Mouse (Mus musculus) heart, embryonic 14.5 days (tissue): ENCODE data around the gene Btf3. TPM values are rescaled to one million over a fixed set of nuclear protein-coding genes. Genes with fewer than 3 reads are reported as not detected.

Experiments used
- ATAC-seq: fragments of 200-750 bp; cut with Nextera tagmentation; 2 replicates; pipeline ENCODE4 v1.8.0; 2017; ENCODE audit warnings: low read depth, moderate TSS enrichment; ENCODE audit not compliant: insufficient number of reproducible peaks, insufficient read depth, low FRiP score
- H3K27ac ChIP-seq, 2 experiments: fragments of 200-500 bp in 1 of 2; fragments of 300-500 bp in 1 of 2; sonication (generic) in 1 of 2; replicated peaks in 1 of 2; 2 replicates each; pipeline ENCODE4 v1.5.1; 2012 to 2014; ENCODE audit warnings: low read depth in 2 of 2, low read length in 2 of 2, control low read depth in 1 of 2, mild to moderate bottlenecking in 1 of 2, mixed read lengths in 1 of 2; ENCODE audit not compliant: control insufficient read depth in 1 of 2, insufficient read depth in 1 of 2
- H3K27me3 ChIP-seq: fragments of 300-500 bp; sonication (generic); 2 replicates; pipeline ENCODE4 v1.6.1; 2014; ENCODE audit warnings: mild to moderate bottlenecking, low read length, control low read depth; ENCODE audit not compliant: control insufficient read depth, insufficient read depth
- H3K36me3 ChIP-seq: fragments of 300-500 bp; sonication (generic); 2 replicates; pipeline ENCODE4 v1.6.1; 2014; ENCODE audit warnings: mild to moderate bottlenecking, control low read depth, low read length, mixed read lengths; ENCODE audit not compliant: control insufficient read depth, insufficient read depth
- H3K4me1 ChIP-seq, 2 experiments: fragments of 200-500 bp in 1 of 2; fragments of 300-500 bp in 1 of 2; sonication (generic) in 1 of 2; 2 replicates each; pipeline ENCODE4 v1.6.1; 2012 to 2014; ENCODE audit warnings: low read length in 2 of 2, control low read depth in 1 of 2, mixed read lengths in 1 of 2; ENCODE audit not compliant: control insufficient read depth in 2 of 2, insufficient read depth in 2 of 2
- H3K4me2 ChIP-seq: fragments of 300-500 bp; sonication (generic); 2 replicates; pipeline ENCODE4 v1.6.1; 2014; ENCODE audit warnings: mild to moderate bottlenecking, low read length
- H3K4me3 ChIP-seq, 2 experiments: fragments of 200-500 bp in 1 of 2; fragments of 300-500 bp in 1 of 2; sonication (generic) in 1 of 2; 2 replicates each; pipeline ENCODE4 v1.5.1; 2012 to 2014; ENCODE audit warnings: low read length in 2 of 2, mild to moderate bottlenecking in 2 of 2, control low read depth in 1 of 2, low read depth in 1 of 2, moderate library complexity in 1 of 2; ENCODE audit not compliant: control insufficient read depth in 1 of 2, insufficient read depth in 1 of 2
- H3K9ac ChIP-seq: fragments of 300-500 bp; sonication (generic); 2 replicates; pipeline ENCODE4 v1.6.1; 2014; ENCODE audit warnings: mild to moderate bottlenecking, low read length
- H3K9me3 ChIP-seq: fragments of 300-500 bp; sonication (generic); 2 replicates; pipeline ENCODE4 v1.6.1; 2016; ENCODE audit warnings: low read length, control low read depth; ENCODE audit not compliant: control insufficient read depth
- WGBS: fragments of 180-500 bp; shearing (Covaris S2); extraction: QIAGEN DNeasy Blood & Tissue Kit; methylation state at CpG from one replicate; pipeline ENCODE4 v1.1.7; 2014; 5-methylcytosine and 5-hydroxymethylcytosine counted together
- polyA plus RNA-seq: library from polyadenylated mRNA; unstranded; fragments of >200 nt; fragmentation: Nextera tagmentation; extraction: Ambion mirVana; gene quantifications from 2 replicates; pipeline ENCODE4 v1.2.1, GENCODE M21; 2014

Btf3 gene
- polyA plus RNA-seq, 1 experiment from 2014 or later, result 431 TPM

GRCm38 (mm10) chr13:98275646-98276045 is 41.2 kb downstream of the Btf3 start:
- ATAC-seq, result no peak
- WGBS, result 21% methylated on average over 4 of the region's 4 CpGs

GRCm38 (mm10) chr13:98274023-98274422 is 42.8 kb downstream of the Btf3 start:
- no peak overlapping the region for H3K27ac ChIP-seq
- 91% methylated on average over 9 of the region's 9 CpGs for WGBS
- H3K4me3 ChIP-seq, result no peak overlapping the region
- peaks cover 4 to 13% of the 10 kb centered on the region in 2 experiments; a peak in 2 of 4 replicates for H3K4me1 ChIP-seq
- no peak overlapping the region for H3K4me2 ChIP-seq
- H3K9ac ChIP-seq, result no peak overlapping the region
- no peak for ATAC-seq
- H3K36me3 ChIP-seq, result peaks cover 52% of the 10 kb centered on the region
- no peaks in the 10 kb centered on the region for H3K27me3 ChIP-seq
- no peaks in the 10 kb centered on the region for H3K9me3 ChIP-seq

More at GRCm38 (mm10) chr13:98275646-98276045, 41.2 kb downstream of the Btf3 start:
- Histone ChIP-seq H3K27me3 (no peaks in the 10 kb centered on the region), H3K27ac (peak overlapping the region; percentile 33 to 63; a peak in 3 of 4 replicates), H3K9ac (no peak overlapping the region), H3K4me2 (no peak overlapping the region), H3K4me3 (no peak overlapping the region), H3K4me1 (peaks cover 4 to 13% of the 10 kb centered on the region in 2 experiments; a peak in 2 of 4 replicates), H3K9me3 (no peaks in the 10 kb centered on the region), H3K36me3 (peaks cover 43% of the 10 kb centered on the region)

GRCm38 (mm10) chr13:98264111-98264510 is 52.7 kb downstream of the Btf3 start:
- H3K36me3 ChIP-seq, result peaks cover 35% of the 10 kb centered on the region
- H3K4me1 ChIP-seq, result peaks cover 0 to 15% of the 10 kb centered on the region in 2 experiments; a peak in 3 of 4 replicates
- WGBS, result 29% methylated on average over 5 of the region's 5 CpGs
- no peak for ATAC-seq
- H3K9ac ChIP-seq, result peak overlapping the region; percentile 91
- H3K9me3 ChIP-seq, result no peaks in the 10 kb centered on the region
- peak overlapping the region; percentile 72 for H3K4me2 ChIP-seq
- no peaks in the 10 kb centered on the region for H3K27me3 ChIP-seq
- H3K4me3 ChIP-seq, result peak overlapping the region in 1 of 2 experiments; percentile 81; a peak in 2 of 4 replicates
- H3K27ac ChIP-seq, result no peak overlapping the region

DNA sequence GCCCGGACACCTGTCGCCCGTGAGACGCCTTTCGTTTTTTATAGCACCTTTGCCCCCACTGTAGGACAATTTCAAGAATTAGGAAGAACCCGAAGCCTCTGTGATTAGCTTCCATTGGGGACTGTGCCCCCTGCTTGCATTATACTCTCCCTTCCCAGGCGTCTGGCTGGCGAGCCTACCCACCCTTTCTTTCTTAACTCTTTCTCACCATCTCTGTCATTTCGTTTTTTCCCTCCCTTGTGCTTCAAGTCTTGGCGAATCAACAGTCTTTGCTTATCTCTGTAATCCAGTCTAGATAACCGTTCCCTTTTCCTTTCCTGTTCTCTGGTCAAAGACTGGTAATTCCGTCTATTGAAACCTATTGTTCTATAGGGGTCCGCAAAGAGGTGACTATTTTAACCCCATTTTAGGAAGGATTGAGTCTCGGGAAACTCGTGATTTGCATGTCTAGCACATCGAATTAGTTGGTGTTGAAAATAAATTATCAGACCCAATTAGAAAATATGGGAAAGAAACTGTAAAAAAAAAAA is 53.3 kb downstream of the Btf3 start:
- H3K36me3 ChIP-seq, result peaks cover 36% of the 10 kb centered on the region
- peak overlapping the region; percentile 91 for H3K9ac ChIP-seq
- under 1% methylated on average over 16 of the region's 16 CpGs for WGBS
- H3K9me3 ChIP-seq, result no peaks in the 10 kb centered on the region
- H3K4me2 ChIP-seq, result peak overlapping the region; percentile 72
- H3K27ac ChIP-seq, result peak overlapping the region; percentile 89 to 91
- H3K4me1 ChIP-seq, result peaks cover 0 to 15% of the 10 kb centered on the region in 2 experiments; a peak in 3 of 4 replicates
- H3K4me3 ChIP-seq, result peak overlapping the region; percentile 81
- no peak for ATAC-seq
- no peaks in the 10 kb centered on the region for H3K27me3 ChIP-seq

DNA sequence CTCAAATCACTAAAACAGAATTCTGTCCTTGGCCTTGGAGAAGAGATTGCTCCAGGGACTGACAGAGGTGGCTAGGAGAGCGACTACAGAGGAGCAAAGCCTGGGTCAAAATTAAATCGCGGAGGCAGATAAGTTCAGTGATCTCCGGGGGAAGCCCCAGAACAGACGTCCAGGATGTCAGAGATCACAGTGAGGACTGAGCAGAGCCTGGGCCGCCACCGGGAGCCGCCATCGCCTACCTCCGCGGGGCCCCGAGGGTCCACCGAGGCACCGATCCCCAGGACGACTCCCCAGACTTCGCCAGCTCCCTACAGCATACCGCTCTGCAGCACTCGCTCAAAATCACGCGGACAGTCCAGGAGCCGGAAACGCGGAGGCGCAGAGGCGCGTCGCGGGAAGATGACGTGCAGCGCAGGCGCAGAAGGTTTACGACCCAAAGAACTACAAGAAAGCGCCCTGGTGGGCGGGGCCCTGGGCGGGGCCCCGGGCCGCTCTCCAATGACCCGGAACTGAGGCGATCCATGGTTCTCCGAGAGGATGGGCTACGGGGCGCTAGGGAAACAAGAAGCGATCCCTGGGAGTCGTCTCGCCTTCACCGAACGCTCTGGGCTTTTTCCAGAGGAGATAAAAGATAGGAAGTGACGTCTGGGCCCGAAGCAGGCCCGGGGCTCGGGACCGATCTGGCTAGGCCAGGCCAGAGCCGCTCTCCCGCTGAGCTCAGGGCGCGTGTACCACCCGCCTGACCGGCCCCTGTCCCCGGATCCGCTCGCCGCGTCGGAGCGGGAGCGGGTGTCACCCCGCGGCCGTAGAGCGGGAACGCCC is 54.0 kb downstream of the Btf3 start, which contains the start of the genes Utp15 and Ankra2:
TSS of gene Utp15 (minus strand) at position 406 of the 822 bp plus-strand sequence.
TSS of gene Ankra2 (plus strand) at position 439 of the 822 bp plus-strand sequence.
- H3K27me3 ChIP-seq, result no peaks in the 10 kb centered on the region
- ATAC-seq, result peak; percentile 98
- H3K4me2 ChIP-seq, result peak within 1 kb of the TSS; percentile 86
- no peaks in the 10 kb centered on the region for H3K9me3 ChIP-seq
- H3K36me3 ChIP-seq, result peaks cover 36% of the 10 kb centered on the region
- H3K27ac ChIP-seq, result peak within 1 kb of the TSS; percentile 89 to 91
- WGBS, result under 1% methylated on average over 68 of the region's 71 CpGs
- H3K4me3 ChIP-seq, result peak within 1 kb of the TSS; percentile 81
- H3K4me1 ChIP-seq, result peaks cover 0 to 15% of the 10 kb centered on the region in 2 experiments; a peak in 3 of 4 replicates
- peak within 1 kb of the TSS; percentile 91 for H3K9ac ChIP-seq

Other genes starting within 250 kb of the Btf3 start
- gene Arhgef28, start 110.6 kb downstream of the Btf3 start, polyA plus RNA-seq, result 10.8 and 14.2 TPM in 2 replicates
- gene Utp15, start 54.0 kb downstream of the Btf3 start, polyA plus RNA-seq, result 16.2 TPM in 2 replicates
- 19.2 and 24.1 TPM in 2 replicates for gene Ankra2, start 53.9 kb downstream of the Btf3 start, polyA plus RNA-seq
- not detected in 2 replicates for gene Gm21976, start 37.1 kb downstream of the Btf3 start, polyA plus RNA-seq
- not detected in 2 replicates for gene Foxd1, start 37.2 kb upstream of the Btf3 start, polyA plus RNA-seq
- 0.81 and 1.2 TPM in 2 replicates for gene Gm10320, start 175.0 kb upstream of the Btf3 start, polyA plus RNA-seq